Mouse (Mus musculus) spleen, adult 2 months (tissue): ENCODE results near the gene Pfn1. TPM values are rescaled to one million over a fixed set of nuclear protein-coding genes. Genes with fewer than 3 reads are reported as not detected.

Experiments
- DNase-seq, 2 experiments: peaks; one replicate each; pipeline versions ENCODE4 v3.0.0 to v3.0.0-alpha.2; 2012 to 2021; ENCODE audit warnings: low spot score in 2 of 2, low read depth in 1 of 2
- H3K27ac ChIP-seq: fragments of 200-500 bp; 2 replicates; pipeline ENCODE4 v1.5.1; 2012; ENCODE audit warnings: low read length, inconsistent platforms; ENCODE audit not compliant: insufficient read depth
- H3K27me3 ChIP-seq: fragments of 200-500 bp; 2 replicates; pipeline ENCODE4 v1.6.1; 2012; ENCODE audit warnings: mild to moderate bottlenecking, moderate library complexity, low read length, inconsistent platforms; ENCODE audit not compliant: control insufficient read depth, insufficient read depth
- H3K36me3 ChIP-seq: fragments of 200-500 bp; 2 replicates; pipeline ENCODE4 v1.6.1; 2012; ENCODE audit warnings: mild to moderate bottlenecking, low read length, inconsistent platforms; ENCODE audit not compliant: control insufficient read depth, insufficient read depth
- H3K4me1 ChIP-seq: fragments of 200-500 bp; 2 replicates; pipeline ENCODE4 v1.6.1; 2011; ENCODE audit warnings: inconsistent platforms; ENCODE audit not compliant: control insufficient read depth, insufficient read depth, insufficient read length
- H3K4me3 ChIP-seq: fragments of 200-500 bp; 2 replicates; pipeline ENCODE4 v1.5.1; 2011; ENCODE audit warnings: mild to moderate bottlenecking, inconsistent platforms; ENCODE audit not compliant: insufficient read depth, insufficient read length; ENCODE audit errors: extremely low read depth
- CTCF ChIP-seq: fragments of 200-500 bp; IDR thresholded peaks from 2 replicates; pipeline ENCODE4 v1.5.1; 2011; ENCODE audit warnings: mild to moderate bottlenecking, inconsistent platforms; ENCODE audit not compliant: insufficient read depth, insufficient read length, insufficient replicate concordance; ENCODE audit errors: extremely low read depth
- POLR2A ChIP-seq: fragments of 200-500 bp; IDR thresholded peaks from 2 replicates; pipeline ENCODE4 v1.6.1; 2011; ENCODE audit warnings: low read depth, low read length, inconsistent platforms
- WGBS: fragments of 180-500 bp; shearing (Covaris S2); methylation state at CpG from one replicate; pipeline ENCODE4 v1.1.7; 2018; 5-methylcytosine and 5-hydroxymethylcytosine counted together
- polyA plus RNA-seq: library from polyadenylated mRNA; depleted of rRNA; stranded (reverse); fragments of >200 nt; gene quantifications from 2 replicates; pipeline ENCODE4 v1.2.3, GENCODE M21; 2012

The Pfn1 gene
- polyA plus RNA-seq, 1 experiment, result 2,122 TPM

DNA sequence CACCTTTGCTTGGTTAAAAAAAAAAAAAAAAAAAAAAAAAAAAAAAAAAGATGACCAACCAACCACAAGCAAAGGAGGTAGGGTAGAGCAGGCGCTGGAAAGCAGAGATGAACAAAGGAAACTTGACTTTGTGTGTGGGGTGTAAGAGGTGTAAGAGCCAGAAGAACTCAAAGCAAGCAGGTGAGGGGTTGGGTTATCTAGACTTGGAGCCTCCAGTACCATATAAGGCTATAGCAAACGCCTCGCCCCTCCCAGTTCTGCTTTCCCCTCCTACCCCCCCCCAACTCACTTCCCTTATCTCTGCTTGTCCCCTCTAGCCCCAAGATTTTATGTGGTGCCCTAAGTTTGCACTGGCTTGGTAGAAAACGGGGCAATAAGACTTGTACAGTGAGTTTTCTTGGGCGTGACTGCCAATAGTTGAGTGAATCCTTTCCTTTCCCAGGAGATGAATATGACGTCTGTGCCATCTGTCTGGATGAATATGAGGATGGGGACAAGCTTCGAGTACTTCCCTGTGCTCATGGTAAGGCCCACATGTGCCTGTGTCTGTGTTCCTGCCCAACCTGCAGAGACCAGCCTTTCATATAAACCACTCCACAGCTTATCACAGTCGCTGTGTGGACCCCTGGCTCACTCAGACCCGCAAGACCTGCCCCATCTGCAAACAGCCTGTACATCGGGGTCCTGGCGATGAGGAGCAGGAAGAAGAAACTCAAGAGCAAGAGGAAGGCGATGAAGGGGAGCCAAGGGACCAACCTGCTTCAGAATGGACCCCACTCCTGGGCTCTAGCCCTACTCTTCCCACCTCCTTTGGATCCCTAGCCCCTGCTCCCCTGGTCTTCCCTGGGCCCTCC is 3.9 kb downstream of the Pfn1 start:
- 25% methylated on average over 12 of the region's 12 CpGs for WGBS
- no peaks in the 10 kb centered on the region for H3K27me3 ChIP-seq
- peak overlapping the region; percentile 92 for H3K27ac ChIP-seq
- TF ChIP-seq CTCF (no peak), POLR2A (no peak)
- peaks cover 20% of the 10 kb centered on the region; the same call in 1 of the 2 replicates for H3K4me1 ChIP-seq
- peak; percentile 50 to 83 for DNase-seq
- H3K4me3 ChIP-seq, result peak overlapping the region; percentile 45
- H3K36me3 ChIP-seq, result peaks cover 44% of the 10 kb centered on the region

DNA sequence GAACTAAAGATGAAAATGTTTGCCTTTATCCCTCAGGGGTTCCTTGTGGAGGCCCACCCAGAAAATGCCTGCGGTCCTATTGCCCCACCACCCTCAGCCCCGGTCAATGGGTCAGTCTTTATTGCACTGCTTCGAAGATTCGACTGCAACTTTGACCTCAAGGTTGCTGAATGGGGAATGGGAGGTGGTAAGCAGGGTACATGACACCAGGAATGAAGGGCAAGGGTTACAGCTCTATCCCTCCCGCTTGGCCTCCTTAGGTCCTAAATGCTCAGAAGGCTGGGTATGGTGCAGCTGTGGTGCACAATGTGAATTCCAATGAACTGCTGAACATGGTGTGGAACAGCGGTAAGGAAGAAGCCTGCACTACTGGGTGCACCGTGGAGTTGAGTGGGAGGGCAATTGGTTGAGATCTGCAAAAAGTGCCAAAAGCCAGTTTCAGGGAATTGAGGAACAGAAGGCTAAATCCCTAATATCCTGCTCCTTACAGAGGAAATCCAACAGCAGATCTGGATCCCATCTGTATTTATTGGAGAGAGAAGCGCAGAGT is 5.2 kb downstream of the Pfn1 start:
- 69% methylated on average over 8 of the region's 8 CpGs for WGBS
- peak overlapping the region; percentile 80; the same call in 1 of the 2 replicates for H3K4me3 ChIP-seq
- peak overlapping the region; percentile 57 for H3K27ac ChIP-seq
- no peaks in the 10 kb centered on the region for H3K27me3 ChIP-seq
- H3K4me1 ChIP-seq, result peaks cover 20% of the 10 kb centered on the region; the same call in 1 of the 2 replicates
- peaks cover 53% of the 10 kb centered on the region for H3K36me3 ChIP-seq
- DNase-seq, result no peak
- TF ChIP-seq POLR2A (no peak), CTCF (no peak)

DNA sequence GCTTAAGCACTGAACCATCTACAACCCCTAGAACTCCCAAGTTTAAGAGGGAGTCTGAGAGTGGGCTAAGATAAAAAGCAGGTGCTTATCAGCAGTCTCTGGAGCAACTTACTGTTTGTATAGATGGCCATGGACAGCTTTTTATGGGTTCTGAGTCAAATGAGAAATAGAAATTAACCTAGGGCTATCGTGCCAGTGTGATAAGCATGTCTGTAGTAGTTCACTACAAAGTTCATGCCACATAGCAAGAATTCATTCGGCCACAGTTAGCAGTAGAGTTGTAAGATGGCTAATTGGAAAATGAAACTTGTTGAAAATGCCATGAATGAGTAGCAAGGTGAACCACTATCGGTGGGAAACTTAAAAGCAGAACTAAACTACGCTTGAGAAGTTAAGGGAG is 5.9 kb downstream of the Pfn1 start:
- TF ChIP-seq POLR2A (no peak), CTCF (no peak)
- WGBS, result 3% methylated on average over 4 of the region's 4 CpGs
- H3K4me3 ChIP-seq, result peak overlapping the region; percentile 80
- DNase-seq, result no peak
- H3K27me3 ChIP-seq, result no peaks in the 10 kb centered on the region
- peaks cover 20% of the 10 kb centered on the region; the same call in 1 of the 2 replicates for H3K4me1 ChIP-seq
- H3K36me3 ChIP-seq, result peaks cover 50% of the 10 kb centered on the region
- H3K27ac ChIP-seq, result peak overlapping the region; percentile 92

GRCm38 (mm10) chr11:70647716-70648420 is 6.6 kb downstream of the Pfn1 start:
- peaks cover 20% of the 10 kb centered on the region; the same call in 1 of the 2 replicates for H3K4me1 ChIP-seq
- 3% methylated on average over 28 of the region's 28 CpGs for WGBS
- H3K4me3 ChIP-seq, result peak overlapping the region; percentile 80
- TF ChIP-seq CTCF (no peak), POLR2A (peak; percentile 43)
- peaks cover 44% of the 10 kb centered on the region for H3K36me3 ChIP-seq
- H3K27me3 ChIP-seq, result no peaks in the 10 kb centered on the region
- peak in 1 of 2 experiments; percentile 55 for DNase-seq
- peak overlapping the region; percentile 92 for H3K27ac ChIP-seq

DNA sequence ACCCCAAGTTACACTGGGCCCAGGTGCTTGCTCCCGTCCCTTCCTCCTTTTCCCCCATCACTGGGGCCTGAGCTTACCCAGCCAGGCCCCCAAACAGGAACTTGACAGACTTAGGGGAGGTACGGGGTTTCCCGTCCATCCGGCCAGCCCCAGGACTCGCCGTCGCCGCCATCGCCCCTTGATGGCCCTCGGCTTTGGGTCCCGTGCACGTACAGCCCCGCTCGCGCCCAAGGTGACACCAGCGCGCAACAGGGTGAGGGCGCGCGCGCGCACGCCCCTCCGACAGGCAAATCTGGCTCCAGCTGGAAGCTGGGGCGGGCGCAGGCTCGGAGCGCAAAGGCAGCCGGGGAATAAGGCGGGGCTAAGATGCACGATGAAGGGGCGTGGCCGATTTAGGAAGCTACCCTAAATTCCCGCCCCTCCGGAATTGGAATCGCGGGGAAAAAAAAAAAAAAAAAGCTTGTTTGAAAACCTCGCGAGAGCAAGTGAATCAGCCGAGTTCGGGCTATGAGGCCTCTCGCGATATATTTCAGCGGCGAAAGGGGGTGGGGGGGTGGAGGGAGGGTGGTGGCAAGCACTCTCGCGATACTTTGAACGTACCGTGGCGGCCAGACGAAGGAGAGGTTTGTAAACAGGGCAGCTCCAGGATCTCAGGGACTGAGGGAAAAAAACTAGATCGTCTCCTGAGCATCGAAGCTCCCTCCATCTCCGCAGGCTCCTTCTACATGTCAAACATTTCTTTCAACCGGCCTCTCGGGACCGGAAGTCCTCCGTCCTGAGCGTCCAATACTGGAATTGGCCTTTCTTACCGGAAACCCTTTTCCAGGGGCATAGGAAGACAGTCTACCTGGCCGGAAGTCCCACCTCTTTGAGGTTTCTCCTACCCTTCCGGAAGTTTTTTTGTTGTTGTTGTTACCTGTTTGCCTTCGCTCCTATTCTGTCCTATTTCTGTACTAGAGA is 7.5 kb downstream of the Pfn1 start, which contains the start of the genes Rnf167 and Slc25a11:
Gene Rnf167, plus strand, starts transcription at position 545 of the 960 bp plus-strand sequence.
Gene Slc25a11, minus strand, starts transcription at position 789 of the 960 bp plus-strand sequence.
- peak within 1 kb of the TSS; percentile 80 for H3K4me3 ChIP-seq
- H3K4me1 ChIP-seq, result peaks cover 20% of the 10 kb centered on the region; the same call in 1 of the 2 replicates
- H3K36me3 ChIP-seq, result peaks cover 35% of the 10 kb centered on the region
- DNase-seq, result peak; percentile 94 to 98
- WGBS, result under 1% methylated on average over 62 of the region's 63 CpGs
- peak within 1 kb of the TSS; percentile 92 for H3K27ac ChIP-seq
- TF ChIP-seq CTCF (no peak), POLR2A (peak; percentile 86)
- no peaks in the 10 kb centered on the region for H3K27me3 ChIP-seq

DNA sequence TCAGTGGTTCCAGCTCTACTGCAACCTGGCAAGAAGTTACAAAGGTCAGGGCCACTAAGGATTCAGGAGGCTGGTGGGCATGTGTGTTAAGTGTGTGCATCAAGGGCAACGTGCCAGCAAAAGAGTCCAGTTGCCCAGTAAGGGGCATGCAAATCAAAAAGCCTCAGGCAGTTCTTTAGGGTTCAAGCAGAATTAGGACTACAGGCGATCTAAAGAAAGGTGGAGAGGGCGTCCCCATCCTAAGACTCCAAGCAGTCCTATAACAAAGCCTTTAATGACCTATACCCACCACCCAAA is 8.2 kb downstream of the Pfn1 start:
- Histone ChIP-seq H3K4me3 (peak overlapping the region; percentile 79), H3K4me1 (peaks cover 20% of the 10 kb centered on the region; the same call in 1 of the 2 replicates), H3K36me3 (peaks cover 29% of the 10 kb centered on the region), H3K27ac (peak overlapping the region; percentile 90), H3K27me3 (no peaks in the 10 kb centered on the region)
- no peak for TF ChIP-seq POLR2A
- no peak for TF ChIP-seq CTCF
- 26% methylated on average over 3 of the region's 3 CpGs for WGBS
- no peak for DNase-seq
